Comparison of ENCODE assay signal across 8 mouse cellular contexts in genomic region chr6:128104712-128105324, GRCm38 (mm10). TPM values are rescaled to one million over a fixed set of nuclear protein-coding genes. Genes with fewer than 3 reads are reported as not detected.
A peak's percentile ranks its signal among the peaks of the same experiment; 100 is the strongest.
DNase-seq lines count a peak whose midpoint lies in the region; ATAC-seq and TF ChIP-seq lines count a peak whose summit lies in the region.

No protein-coding gene starts in this region.

- H3K36me3 ChIP-seq in heart, embryonic 11.5 days (ENCODE audit: control insufficient read depth, insufficient read depth, low read length), result no peaks in the 10 kb centered on the region
- no peaks in the 10 kb centered on the region for H3K36me3 ChIP-seq in intestine, embryonic 16.5 days (ENCODE audit: control insufficient read depth, insufficient read depth, low read length)
- H3K36me3 ChIP-seq in hindbrain, embryonic 11.5 days (ENCODE audit: control insufficient read depth, insufficient read depth, low read length), result no peaks in the 10 kb centered on the region

- H3K27ac ChIP-seq in heart, embryonic 11.5 days (ENCODE audit: low read depth, low read length), result peak overlapping the region; percentile 62
- peak overlapping the region; percentile 52 for H3K27ac ChIP-seq in intestine, embryonic 16.5 days (ENCODE audit: low read length)
- H3K27ac ChIP-seq in hindbrain, embryonic 11.5 days (ENCODE audit: low read depth, low read length), result no peak overlapping the region

- H3K4me1 ChIP-seq in heart, embryonic 11.5 days (ENCODE audit: control insufficient read depth, insufficient read depth, low read length), result peaks cover 43% of the 10 kb centered on the region
- peaks cover 49% of the 10 kb centered on the region for H3K4me1 ChIP-seq in intestine, embryonic 16.5 days (ENCODE audit: control insufficient read depth, insufficient read depth, low read length)
- no peaks in the 10 kb centered on the region; the same call in 1 of the 2 replicates for H3K4me1 ChIP-seq in hindbrain, embryonic 11.5 days (replicated peaks; ENCODE audit: control insufficient read depth, insufficient read depth, low read length)

- in situ Hi-C loops in Patski (cut with MboI; ENCODE audit: low pct_unique_long_range_greater_than_20kb), result loop anchor here (5.0 kb wide), 1 partner anchor 37 kb away; the partner anchor contains the start of gene Tspan9

- ATAC-seq in heart, embryonic 11.5 days (replicated peaks; ENCODE audit: insufficient number of reproducible peaks, low FRiP score, low TSS enrichment), result no peak
- peak; percentile 37 for ATAC-seq in Patski
- ATAC-seq in intestine, embryonic 16.5 days, result peak; percentile 15; the same call in 1 of the 2 replicates
- ATAC-seq in hindbrain, embryonic 11.5 days (ENCODE audit: low FRiP score), result no peak

- CTCF ChIA-PET in Patski (lab: Charles Lee), result interaction anchor here (0.6 to 1.5 kb wide), 5 partner anchors 10 to 185 kb away, joined by 3 to 5 read pairs (median 3); no protein-coding TSS in a partner anchor

- H3K27me3 ChIP-seq in heart, embryonic 11.5 days (ENCODE audit: control insufficient read depth, insufficient read depth, low read length), result no peaks in the 10 kb centered on the region
- H3K27me3 ChIP-seq in Patski, result no peaks in the 10 kb centered on the region
- no peaks in the 10 kb centered on the region for H3K27me3 ChIP-seq in intestine, embryonic 16.5 days (replicated peaks; ENCODE audit: control insufficient read depth, insufficient read depth, low read length)
- no peaks in the 10 kb centered on the region for H3K27me3 ChIP-seq in hindbrain, embryonic 11.5 days (ENCODE audit: control insufficient read depth, insufficient read depth, low read length)

- no peak for TF ChIP-seq CTCF in Patski (IDR thresholded peaks at IDR 0.05)

- DNase-seq in heart, adult 9 months (ENCODE audit: low spot score in 2 of 2), result no peak
- no peak for DNase-seq in Patski (ENCODE audit: low read depth, low spot score)
- DNase-seq in lung, adult 18-20 months, result peak; percentile 81 to 86
- DNase-seq in cerebellum, adult 8-10 months, result no peak
- no peak for DNase-seq in hindbrain, embryonic 11.5 days (ENCODE audit: low spot score)
- DNase-seq in thymus, postnatal 10 days (ENCODE audit: low spot score in 2 of 2), result no peak

- POLR2A ChIA-PET in Patski (lab: Charles Lee), result no interaction called here

- no peak overlapping the region for H3K4me3 ChIP-seq in heart, embryonic 11.5 days (ENCODE audit: low read depth, low read length)
- H3K4me3 ChIP-seq in intestine, embryonic 16.5 days (ENCODE audit: low read length), result no peak overlapping the region
- no peak overlapping the region for H3K4me3 ChIP-seq in hindbrain, embryonic 11.5 days (ENCODE audit: low read depth, low read length)

- H3K9me3 ChIP-seq in heart, embryonic 11.5 days (replicated peaks; ENCODE audit: control insufficient read depth, low read length), result no peaks in the 10 kb centered on the region
- no peaks in the 10 kb centered on the region for H3K9me3 ChIP-seq in intestine, embryonic 16.5 days (ENCODE audit: control insufficient read depth, low read length)
- no peaks in the 10 kb centered on the region for H3K9me3 ChIP-seq in hindbrain, embryonic 11.5 days (ENCODE audit: control insufficient read depth, low read length)

- WGBS in heart, embryonic 11.5 days (ENCODE audit: insufficient replicate concordance), result 68% methylated on average over 7 of the region's 7 CpGs
- WGBS in intestine, embryonic 16.5 days, result 66% methylated on average over 7 of the region's 7 CpGs
- WGBS in hindbrain, embryonic 11.5 days, result 75% methylated on average over 7 of the region's 7 CpGs

- H3K9ac ChIP-seq in heart, embryonic 11.5 days (ENCODE audit: low read depth, low read length), result 0 out of 2 replicates have a peak overlapping the region, but pooled peaks have one; percentile 29
- peak overlapping the region; percentile 36 for H3K9ac ChIP-seq in intestine, embryonic 16.5 days (ENCODE audit: low read depth, low read length)
- no peak overlapping the region for H3K9ac ChIP-seq in hindbrain, embryonic 11.5 days (ENCODE audit: low read depth, low read length)

- H3K4me2 ChIP-seq in heart, embryonic 11.5 days, result no peak overlapping the region
- no peak overlapping the region for H3K4me2 ChIP-seq in intestine, embryonic 16.5 days (ENCODE audit: low read depth, low read length)
- H3K4me2 ChIP-seq in hindbrain, embryonic 11.5 days (replicated peaks; ENCODE audit: low read depth, low read length), result no peak overlapping the region

RNA-seq across cellular contexts. Expression of gene Tspan9, which starts 38.6 kb away (rescaled TPM):
- polyA plus RNA-seq in heart, embryonic 11.5 days (2014; fragmentation: Nextera tagmentation; extraction: Ambion mirVana), result 130 and 148 TPM in 2 replicates
- polyA plus RNA-seq in Patski (2021), result 135 TPM
- 89.1 and 94.1 TPM in 2 replicates for polyA plus RNA-seq in intestine, embryonic 16.5 days (2015; fragmentation: Nextera tagmentation; extraction: Ambion mirVana)
- 46.2 and 48.9 TPM in 2 replicates for polyA plus RNA-seq in hindbrain, embryonic 11.5 days (2014; fragmentation: Nextera tagmentation; extraction: Ambion mirVana)

Comparison
In these comparisons a context has a peak if more than half of its experiments do, and no peak if none do; other contexts are left out.
1. ATAC-seq: peak in Patski (single experiment) and intestine, embryonic 16.5 days (single experiment); none in heart, embryonic 11.5 days (single experiment) and hindbrain, embryonic 11.5 days (single experiment).
2. DNase-seq: peak in lung, adult 18-20 months (2 of 2); none in heart, adult 9 months (0 of 2), Patski (single experiment), cerebellum, adult 8-10 months (single experiment), hindbrain, embryonic 11.5 days (single experiment) and thymus, postnatal 10 days (0 of 2).